Mouse (Mus musculus) midbrain, postnatal 0 days (tissue): ENCODE results near the gene Ibtk. TPM values are rescaled to one million over a fixed set of nuclear protein-coding genes. Genes with fewer than 3 reads are reported as not detected.

Experiments used
- ATAC-seq: fragments of 200-750 bp; cut with Nextera tagmentation; 2 replicates; pipeline ENCODE4 v1.8.0; 2017; ENCODE audit warnings: moderate number of reproducible peaks, mild to moderate bottlenecking, moderate TSS enrichment, moderate library complexity; ENCODE audit not compliant: low FRiP score
- DNase-seq: peaks from one replicate; pipeline ENCODE4 v3.0.0-alpha.2; 2015; ENCODE audit warnings: low spot score
- H3K27ac ChIP-seq: fragments of 300-500 bp; sonication (generic); 2 replicates; pipeline ENCODE4 v1.5.1; 2014; ENCODE audit warnings: low read depth, mild to moderate bottlenecking, low read length, mixed read lengths
- H3K27me3 ChIP-seq: fragments of 300-500 bp; sonication (generic); 2 replicates; pipeline ENCODE4 v1.6.1; 2014; ENCODE audit warnings: low read length, control low read depth, mixed read lengths; ENCODE audit not compliant: insufficient read depth
- H3K36me3 ChIP-seq: fragments of 300-500 bp; sonication (generic); 2 replicates; pipeline ENCODE4 v1.6.1; 2014; ENCODE audit warnings: low read length, control low read depth, mixed read lengths; ENCODE audit not compliant: insufficient read depth
- H3K4me1 ChIP-seq: fragments of 300-500 bp; sonication (generic); 2 replicates; pipeline ENCODE4 v1.6.1; 2014; ENCODE audit warnings: mild to moderate bottlenecking, control low read depth, antibody characterized with exemption, low read length, mixed read lengths; ENCODE audit not compliant: insufficient read depth
- H3K4me2 ChIP-seq: fragments of 300-500 bp; sonication (generic); 2 replicates; pipeline ENCODE4 v1.6.1; 2014; ENCODE audit warnings: low read depth, mild to moderate bottlenecking, low read length, mixed read lengths; ENCODE audit not compliant: poor library complexity, severe bottlenecking
- H3K4me3 ChIP-seq: fragments of 300-500 bp; sonication (generic); 2 replicates; pipeline ENCODE4 v1.5.1; 2014; ENCODE audit warnings: low read depth, mild to moderate bottlenecking, low read length, moderate library complexity
- H3K9ac ChIP-seq: fragments of 300-500 bp; sonication (generic); replicated peaks from 2 replicates; pipeline ENCODE4 v1.6.1; 2014; ENCODE audit warnings: mild to moderate bottlenecking, low read length, moderate library complexity, mixed read lengths; ENCODE audit not compliant: poor library complexity, severe bottlenecking
- H3K9me3 ChIP-seq: fragments of 300-500 bp; sonication (generic); 2 replicates; pipeline ENCODE4 v1.6.1; 2016; ENCODE audit warnings: low read length, control low read depth
- CTCF ChIP-seq: IDR thresholded peaks from 2 replicates; pipeline ENCODE4 v1.5.1; 2016; ENCODE audit warnings: antibody characterized with exemption, mild to moderate bottlenecking
- WGBS: fragments of 180-500 bp; shearing (Covaris S2); extraction: QIAGEN DNeasy Blood & Tissue Kit; methylation state at CpG from one replicate; pipeline ENCODE4 v1.1.7; 2014; 5-methylcytosine and 5-hydroxymethylcytosine counted together
- polyA plus RNA-seq: library from polyadenylated mRNA; unstranded; fragments of >200 nt; fragmentation: Nextera tagmentation; extraction: Ambion mirVana; gene quantifications from 2 replicates; pipeline ENCODE4 v1.2.1, GENCODE M21; 2015
- total RNA-seq: library from RNA; depleted of rRNA; stranded (reverse); fragments of >200 nt; gene quantifications from 2 replicates; pipeline ENCODE4 v1.2.3, GENCODE M21; 2014

Gene Ibtk
- total and polyA plus RNA-seq, 2 experiments from 2014 or later = 17.1 to 21.3 TPM

DNA sequence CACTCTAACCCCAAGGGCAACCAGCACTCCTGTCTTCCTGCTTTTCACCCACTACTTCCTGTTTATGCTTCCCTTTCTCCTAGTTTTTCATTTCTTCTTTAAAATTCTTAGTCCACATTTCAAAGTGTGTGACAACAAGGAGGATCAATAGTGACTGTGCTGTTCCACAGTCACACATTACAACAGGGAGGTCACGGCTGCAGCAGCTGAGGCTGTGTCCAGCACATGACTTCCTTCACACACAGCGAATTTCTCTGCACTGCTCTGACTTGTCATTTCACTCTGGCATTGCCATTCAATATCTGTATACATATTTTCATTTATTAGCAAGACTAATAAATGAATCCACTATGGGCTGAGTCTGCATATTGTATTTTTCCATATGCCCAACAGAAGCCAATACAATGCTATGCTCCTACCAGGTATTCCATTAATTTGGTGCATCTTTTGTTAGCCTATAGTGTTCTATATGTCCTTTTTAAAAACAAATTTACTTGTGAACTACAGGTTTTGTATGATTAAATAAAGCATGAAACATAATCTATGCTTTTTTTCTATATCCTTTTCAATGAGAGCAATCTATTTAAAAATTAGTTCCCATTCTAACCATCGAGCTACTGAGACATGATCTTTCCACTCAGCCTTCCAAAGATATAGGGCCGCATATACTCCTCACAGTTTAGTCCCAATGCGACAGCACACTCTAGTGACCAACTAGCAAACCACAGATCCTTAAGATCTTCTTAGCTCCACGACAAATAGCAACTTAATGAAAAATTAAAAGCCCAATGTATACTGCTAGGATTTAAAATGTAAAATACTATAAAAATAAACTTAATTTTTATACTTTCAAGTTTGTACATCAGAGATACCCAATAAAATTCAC lies 55.7 kb downstream of the Ibtk start:
- Histone ChIP-seq H3K4me2 (no peak overlapping the region), H3K36me3 (peaks cover 13% of the 10 kb centered on the region; the same call in 1 of the 2 replicates), H3K27ac (no peak overlapping the region), H3K4me1 (no peaks in the 10 kb centered on the region), H3K9ac (no peak overlapping the region), H3K27me3 (no peaks in the 10 kb centered on the region), H3K9me3 (no peaks in the 10 kb centered on the region), H3K4me3 (no peak overlapping the region)
- 53% methylated on average over 6 of the region's 6 CpGs for WGBS
- TF ChIP-seq CTCF = peak; percentile 90
- DNase-seq = peak; percentile 83
- ATAC-seq = peak; percentile 84

DNA sequence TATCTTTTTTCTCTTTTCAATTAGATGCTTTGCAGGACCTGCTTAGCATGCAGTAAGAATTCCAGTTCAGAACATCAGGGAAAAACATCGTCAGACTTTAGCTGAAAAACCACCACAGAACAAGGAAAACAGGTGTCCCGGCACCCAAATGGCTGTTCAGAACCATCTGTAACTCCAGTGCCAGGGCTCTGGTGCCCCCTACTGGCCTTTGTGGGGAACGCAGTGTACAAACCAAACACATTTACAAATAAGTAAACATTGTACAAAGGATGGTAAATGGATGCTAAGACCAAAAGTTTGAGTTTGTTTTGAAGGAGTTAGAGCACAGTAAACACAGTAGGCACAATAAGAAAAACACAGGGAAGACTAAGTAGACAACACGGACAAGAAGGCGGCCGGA lies 64.1 kb downstream of the Ibtk start:
- H3K4me3 ChIP-seq = no peak overlapping the region
- no peak overlapping the region for H3K9ac ChIP-seq
- no peaks in the 10 kb centered on the region for H3K9me3 ChIP-seq
- 88% methylated on average over 6 of the region's 6 CpGs for WGBS
- peaks cover 16% of the 10 kb centered on the region; the same call in 1 of the 2 replicates for H3K36me3 ChIP-seq
- no peak overlapping the region for H3K27ac ChIP-seq
- H3K4me2 ChIP-seq = no peak overlapping the region
- H3K4me1 ChIP-seq = no peaks in the 10 kb centered on the region
- H3K27me3 ChIP-seq = no peaks in the 10 kb centered on the region
- ATAC-seq (no peak), DNase-seq (no peak)
- TF ChIP-seq CTCF = peak; percentile 61

DNA sequence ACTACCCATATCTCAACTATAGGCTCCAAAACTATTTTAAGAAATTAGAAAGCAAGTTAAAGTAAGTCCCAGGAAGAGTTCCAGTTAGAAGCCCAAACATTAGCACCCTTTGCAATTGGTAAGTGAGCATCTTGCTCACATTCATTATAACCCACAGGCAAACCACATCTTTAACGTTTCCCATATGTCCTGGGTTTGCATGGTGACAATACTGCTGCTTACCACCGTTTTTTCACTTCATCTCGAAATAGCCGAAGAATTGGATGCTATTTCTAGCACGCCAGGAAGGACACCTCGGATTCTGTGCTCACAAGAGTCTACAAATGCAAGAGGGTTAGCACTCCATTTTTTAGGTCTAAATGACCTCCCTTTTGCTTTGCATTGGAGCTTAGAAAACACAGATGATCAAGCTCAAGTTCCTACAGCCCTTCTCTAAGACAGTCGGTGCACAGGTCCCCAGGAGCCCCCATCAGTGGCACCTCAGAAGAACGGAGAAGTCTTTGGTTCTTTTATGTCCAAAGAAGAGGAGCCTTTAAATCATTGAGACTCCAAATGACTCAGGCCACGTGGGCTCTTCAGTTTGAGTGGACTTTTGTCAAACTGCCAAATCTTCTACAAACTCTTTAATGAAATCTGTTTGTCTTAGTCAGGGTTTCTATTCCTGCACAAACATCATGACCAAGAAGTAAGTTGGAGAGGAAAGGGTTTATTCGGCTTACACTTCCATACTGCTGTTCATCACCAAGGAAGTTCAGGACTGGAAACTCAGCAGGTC lies 73.8 kb downstream of the Ibtk start:
- DNase-seq (no peak), ATAC-seq (no peak)
- no peak overlapping the region for H3K27ac ChIP-seq
- peaks cover 2% of the 10 kb centered on the region; the same call in 1 of the 2 replicates for H3K4me1 ChIP-seq
- H3K9me3 ChIP-seq = no peaks in the 10 kb centered on the region
- WGBS = 85% methylated on average over 10 of the region's 10 CpGs
- no peak overlapping the region for H3K4me3 ChIP-seq
- H3K27me3 ChIP-seq = no peaks in the 10 kb centered on the region
- TF ChIP-seq CTCF = no peak
- no peak overlapping the region for H3K9ac ChIP-seq
- H3K4me2 ChIP-seq = no peak overlapping the region
- no peaks in the 10 kb centered on the region for H3K36me3 ChIP-seq

DNA sequence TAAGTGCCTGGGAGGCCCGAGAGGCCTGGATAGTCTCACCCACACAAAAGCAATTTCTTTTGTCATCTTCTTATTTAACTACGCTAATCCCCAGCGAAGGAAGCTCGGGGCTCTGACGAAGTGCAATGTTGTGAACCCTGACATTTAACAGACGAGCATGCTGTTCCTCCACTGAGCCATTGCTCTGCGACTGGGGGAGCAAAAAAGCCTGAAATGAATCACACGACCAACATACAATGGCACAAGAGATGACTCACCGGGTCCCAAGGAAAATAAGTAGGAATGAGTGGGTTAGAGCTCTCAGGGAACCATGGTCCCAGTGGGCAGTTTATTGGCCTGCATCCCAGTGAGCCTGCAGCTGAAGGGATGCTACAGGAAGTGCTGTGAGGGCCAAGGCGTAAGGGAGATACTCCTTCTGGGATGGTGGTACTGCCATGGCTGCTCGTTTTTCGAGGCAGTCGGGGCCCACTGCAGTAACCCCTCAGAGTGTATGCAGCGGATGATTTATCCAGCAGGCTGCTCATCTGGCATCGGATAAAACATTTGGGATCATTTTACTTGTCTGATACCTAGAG lies 75.1 kb downstream of the Ibtk start:
- Histone ChIP-seq H3K4me3 (no peak overlapping the region), H3K27ac (no peak overlapping the region), H3K4me1 (peaks cover 2% of the 10 kb centered on the region; the same call in 1 of the 2 replicates), H3K36me3 (no peaks in the 10 kb centered on the region), H3K4me2 (no peak overlapping the region), H3K27me3 (no peaks in the 10 kb centered on the region), H3K9ac (no peak overlapping the region), H3K9me3 (no peaks in the 10 kb centered on the region)
- 33% methylated on average over 15 of the region's 15 CpGs for WGBS
- no peak for TF ChIP-seq CTCF
- DNase-seq = no peak
- ATAC-seq = peak; percentile 41

DNA sequence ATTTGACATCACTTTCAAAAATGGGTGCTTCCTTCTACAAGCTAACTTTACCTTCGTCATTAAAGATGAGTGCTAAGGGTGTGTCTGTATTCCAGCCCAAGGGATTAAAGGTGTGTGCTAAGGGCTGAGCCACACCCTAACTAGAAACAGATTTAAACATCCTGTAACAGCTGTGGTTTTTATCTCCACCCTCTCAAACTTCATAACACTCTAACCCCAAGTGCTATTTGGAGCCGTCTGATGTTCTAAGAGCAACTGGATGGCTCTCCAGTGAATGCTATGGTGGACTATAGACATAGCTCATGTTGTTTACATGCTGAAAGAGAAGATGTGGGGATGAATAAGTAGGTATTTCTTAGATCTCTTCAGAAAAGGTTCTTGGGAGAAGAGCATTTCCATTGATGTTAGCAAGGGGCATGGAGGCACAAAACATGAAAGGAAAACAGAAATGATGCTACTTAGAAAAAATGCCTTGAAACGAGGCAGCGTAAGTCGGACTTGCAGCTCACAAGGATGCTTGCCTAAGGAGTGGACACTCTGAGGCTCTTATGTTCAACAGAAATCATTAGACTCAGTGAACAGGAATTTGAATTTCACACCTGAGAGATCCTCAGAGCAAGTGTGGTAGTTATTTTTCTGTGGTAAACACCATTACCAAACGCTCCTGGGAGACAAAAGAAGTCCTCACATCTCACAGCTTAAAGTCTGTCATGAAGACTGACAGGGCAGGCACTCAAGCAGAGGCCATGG lies 77.4 kb downstream of the Ibtk start:
- Histone ChIP-seq H3K27ac (no peak overlapping the region), H3K9ac (no peak overlapping the region), H3K4me2 (no peak overlapping the region), H3K4me1 (peaks cover 2% of the 10 kb centered on the region; the same call in 1 of the 2 replicates), H3K36me3 (no peaks in the 10 kb centered on the region), H3K4me3 (no peak overlapping the region), H3K27me3 (no peaks in the 10 kb centered on the region), H3K9me3 (no peaks in the 10 kb centered on the region)
- WGBS = 81% methylated on average over 6 of the region's 6 CpGs
- no peak for TF ChIP-seq CTCF
- no peak for ATAC-seq
- no peak for DNase-seq
